Mouse (Mus musculus): ENCODE measurements around the gene Ddb2. TPM values are rescaled to one million over a fixed set of nuclear protein-coding genes. Genes with fewer than 3 reads are reported as not detected.

The Ddb2 gene
- total RNA-seq, 2 experiments from 2014 or later: 8.0 to 10.4 TPM

GRCm38 (mm10) chr2:91196577-91197001 is 40.2 kb downstream of the Ddb2 start:
- no peak for DNase-seq (ENCODE audit: extremely low spot score in 1 of 2, low spot score in 1 of 2)

- DNase-seq (ENCODE audit: extremely low spot score in 1 of 2, low spot score in 1 of 2): no peak
These were observed 42.0 kb downstream of the Ddb2 start for GRCm38 (mm10) chr2:91194624-91195332.

- DNase-seq (ENCODE audit: extremely low spot score in 1 of 2, low spot score in 1 of 2): no peak
These were observed 46.3 kb downstream of the Ddb2 start for GRCm38 (mm10) chr2:91190501-91190900.

- no peak for DNase-seq (ENCODE audit: extremely low spot score in 1 of 2, low spot score in 1 of 2)
These were observed 49.4 kb downstream of the Ddb2 start for GRCm38 (mm10) chr2:91187431-91187830.

GRCm38 (mm10) chr2:91186208-91186607 is 50.6 kb downstream of the Ddb2 start:
- DNase-seq (ENCODE audit: extremely low spot score in 1 of 2, low spot score in 1 of 2): no peak

GRCm38 (mm10) chr2:91183711-91184405 is 52.9 kb downstream of the Ddb2 start, which contains the start of gene Madd:
TSS of gene Madd (minus strand) at chr2:91183837.
- DNase-seq (ENCODE audit: extremely low spot score in 1 of 2, low spot score in 1 of 2): no peak

- DNase-seq (ENCODE audit: extremely low spot score in 1 of 2, low spot score in 1 of 2): peak; percentile 88 to 89
These were observed 53.7 kb downstream of the Ddb2 start for GRCm38 (mm10) chr2:91183148-91183513.

- DNase-seq (ENCODE audit: extremely low spot score in 1 of 2, low spot score in 1 of 2): peak; percentile 73 to 81
These were observed 54.2 kb downstream of the Ddb2 start for GRCm38 (mm10) chr2:91182405-91183147.

- DNase-seq (ENCODE audit: extremely low spot score in 1 of 2, low spot score in 1 of 2): no peak
These were observed 54.8 kb downstream of the Ddb2 start for GRCm38 (mm10) chr2:91182016-91182404.

GRCm38 (mm10) chr2:91180706-91181105 is 56.1 kb downstream of the Ddb2 start:
- no peak for DNase-seq (ENCODE audit: extremely low spot score in 1 of 2, low spot score in 1 of 2)

- no peak for DNase-seq (ENCODE audit: extremely low spot score in 1 of 2, low spot score in 1 of 2)
These were observed 57.0 kb downstream of the Ddb2 start for GRCm38 (mm10) chr2:91179825-91180224.

- DNase-seq (ENCODE audit: extremely low spot score in 1 of 2, low spot score in 1 of 2): no peak
These were observed 60.5 kb downstream of the Ddb2 start for GRCm38 (mm10) chr2:91176234-91176633.

GRCm38 (mm10) chr2:91175490-91175889 is 61.3 kb downstream of the Ddb2 start:
- DNase-seq (ENCODE audit: extremely low spot score in 1 of 2, low spot score in 1 of 2): no peak

GRCm38 (mm10) chr2:91169587-91170322 is 67.0 kb downstream of the Ddb2 start:
- DNase-seq (ENCODE audit: extremely low spot score in 1 of 2, low spot score in 1 of 2): no peak

GRCm38 (mm10) chr2:91167629-91168028 is 69.2 kb downstream of the Ddb2 start:
- no peak for DNase-seq (ENCODE audit: extremely low spot score in 1 of 2, low spot score in 1 of 2)

- DNase-seq (ENCODE audit: extremely low spot score in 1 of 2, low spot score in 1 of 2): no peak
These were observed 71.8 kb downstream of the Ddb2 start for GRCm38 (mm10) chr2:91164991-91165390.

- DNase-seq (ENCODE audit: extremely low spot score in 1 of 2, low spot score in 1 of 2): no peak
These were observed 73.2 kb downstream of the Ddb2 start for GRCm38 (mm10) chr2:91163532-91163931.

- DNase-seq (ENCODE audit: extremely low spot score in 1 of 2, low spot score in 1 of 2): no peak
These were observed 73.8 kb downstream of the Ddb2 start for GRCm38 (mm10) chr2:91162952-91163351.
